Mouse (Mus musculus) myocyte (in vitro differentiated cells): ENCODE measurements around the gene Myo10. TPM values are rescaled to one million over a fixed set of nuclear protein-coding genes. Genes with fewer than 3 reads are reported as not detected.

Experiments used
- H3K27me3 ChIP-seq: one replicate; pipeline ENCODE4 v1.6.1; 2011; ENCODE audit not compliant: control insufficient read depth, insufficient read depth, insufficient read length
- H3K36me3 ChIP-seq: one replicate; pipeline ENCODE4 v1.6.1; 2011; ENCODE audit not compliant: control insufficient read depth, insufficient read depth
- H3K4me2 ChIP-seq: one replicate; pipeline ENCODE4 v1.6.1; 2011; ENCODE audit warnings: low read depth, control low read depth
- H3K4me3 ChIP-seq: one replicate; pipeline ENCODE4 v1.5.1; 2011; ENCODE audit warnings: mild to moderate bottlenecking, control low read depth, moderate library complexity
- H3K79me2 ChIP-seq: one replicate; pipeline ENCODE4 v1.6.1; 2011; ENCODE audit not compliant: control insufficient read depth, insufficient read depth
- H3ac ChIP-seq: one replicate; pipeline ENCODE4 v1.6.1; 2011; ENCODE audit not compliant: control insufficient read depth, insufficient read length
- CEBPB ChIP-seq: IDR thresholded peaks from 2 replicates; pipeline ENCODE4 v1.6.1; 2011; ENCODE audit warnings: mild to moderate bottlenecking, moderate library complexity; ENCODE audit not compliant: poor library complexity, insufficient read depth, severe bottlenecking
- E2F4 ChIP-seq: IDR thresholded peaks from one replicate; pipeline ENCODE4 v1.6.1; 2011; ENCODE audit warnings: mild to moderate bottlenecking, control low read depth, moderate library complexity; ENCODE audit not compliant: insufficient read depth
- MAX ChIP-seq: IDR thresholded peaks from one replicate; pipeline ENCODE4 v1.6.1; 2011; ENCODE audit warnings: low read depth, mild to moderate bottlenecking, control low read depth
- MYOD1 ChIP-seq, 3 experiments: IDR thresholded peaks; one replicate each; pipeline ENCODE4 v1.6.1; 2011; ENCODE audit warnings: control low read depth in 2 of 3, low read depth in 2 of 3, mild to moderate bottlenecking in 2 of 3, moderate library complexity in 1 of 3; ENCODE audit not compliant: insufficient read length in 2 of 3, control insufficient read depth in 1 of 3
- MYOG ChIP-seq, 3 experiments: IDR thresholded peaks; one replicate each; pipeline ENCODE4 v1.6.1; 2011; ENCODE audit warnings: control low read depth in 2 of 3, low read depth in 2 of 3, mild to moderate bottlenecking in 2 of 3; ENCODE audit not compliant: insufficient read length in 2 of 3, control insufficient read depth in 1 of 3, insufficient read depth in 1 of 3
- POLR2A ChIP-seq: IDR thresholded peaks from one replicate; pipeline ENCODE4 v1.6.1; 2011; ENCODE audit warnings: low read depth, mild to moderate bottlenecking, control low read depth, moderate library complexity; ENCODE audit not compliant: insufficient read length
- POLR2AphosphoS2 ChIP-seq: IDR thresholded peaks from one replicate; pipeline ENCODE4 v1.6.1; 2011; ENCODE audit warnings: low read depth, control low read depth; ENCODE audit not compliant: insufficient read length
- REST ChIP-seq: IDR thresholded peaks from one replicate; pipeline ENCODE4 v1.6.1; 2011; ENCODE audit warnings: mild to moderate bottlenecking, control low read depth, moderate library complexity; ENCODE audit not compliant: insufficient read depth, insufficient read length
- SRF ChIP-seq: IDR thresholded peaks from one replicate; pipeline ENCODE4 v1.6.1; 2011; ENCODE audit warnings: low read depth; ENCODE audit not compliant: control insufficient read depth, insufficient read length
- TCF12 ChIP-seq: IDR thresholded peaks from one replicate; pipeline ENCODE4 v1.6.1; 2011; ENCODE audit warnings: mild to moderate bottlenecking, control low read depth; ENCODE audit not compliant: poor library complexity, insufficient read depth, severe bottlenecking
- TCF3 ChIP-seq: IDR thresholded peaks from one replicate; pipeline ENCODE4 v1.6.1; 2011; ENCODE audit warnings: low read depth, control low read depth; ENCODE audit not compliant: insufficient read length
- USF1 ChIP-seq: IDR thresholded peaks from one replicate; pipeline ENCODE4 v1.6.1; 2011; ENCODE audit warnings: low read depth, mild to moderate bottlenecking, control low read depth, moderate library complexity
- polyA plus RNA-seq: library from polyadenylated mRNA; unstranded; fragments of >200 nt; fragmentation: generic; extraction: Trizol; gene quantifications from one replicate; pipeline ENCODE4 v1.2.1, GENCODE M21; 2012; ENCODE audit warnings: missing spikeins

Myo10 gene
- polyA plus RNA-seq, 1 experiment, result 71.4 TPM

DNA sequence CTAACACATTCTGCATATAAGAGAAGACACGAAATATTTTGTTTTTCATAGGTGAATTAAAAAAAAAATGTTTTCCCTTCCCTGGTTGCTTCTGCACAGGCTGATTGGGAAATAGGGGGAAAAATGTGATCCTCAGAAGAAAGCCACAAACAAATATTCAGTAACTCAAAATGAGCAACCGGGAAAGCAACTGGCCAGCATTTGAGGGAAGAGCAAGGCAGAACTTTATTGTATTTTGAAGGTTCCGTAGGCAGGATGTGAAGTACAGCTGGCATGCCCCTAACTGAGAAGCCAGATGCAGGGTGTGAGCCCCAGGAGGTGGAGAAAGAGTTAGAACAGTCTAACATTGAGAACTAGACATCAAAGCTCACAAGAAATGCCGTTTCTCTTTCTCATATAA, 44.0 kb upstream of the Myo10 start:
- no peaks in the 10 kb centered on the region for H3K79me2 ChIP-seq
- H3K36me3 ChIP-seq, result no peaks in the 10 kb centered on the region
- peak overlapping the region; percentile 82 for H3K4me2 ChIP-seq
- no peak overlapping the region for H3K4me3 ChIP-seq
- H3K27me3 ChIP-seq, result no peaks in the 10 kb centered on the region
- no peak overlapping the region for H3ac ChIP-seq
- TF ChIP-seq POLR2AphosphoS2 (no peak), CEBPB (peak; percentile 73; the same call in 1 of the 2 replicates), POLR2A (no peak), MYOD1 (IDR thresholded peaks at IDR 0.05; ENCODE audit: control insufficient read depth in 1 of 3, insufficient read length in 2 of 3, low read depth in 2 of 3) (peak in 2 of 3 experiments; percentile 32 to 39), MYOG (IDR thresholded peaks at IDR 0.05; ENCODE audit: control insufficient read depth in 1 of 3, insufficient read depth in 1 of 3, insufficient read length in 2 of 3, low read depth in 2 of 3) (no peak), USF1 (no peak), REST (no peak)

DNA sequence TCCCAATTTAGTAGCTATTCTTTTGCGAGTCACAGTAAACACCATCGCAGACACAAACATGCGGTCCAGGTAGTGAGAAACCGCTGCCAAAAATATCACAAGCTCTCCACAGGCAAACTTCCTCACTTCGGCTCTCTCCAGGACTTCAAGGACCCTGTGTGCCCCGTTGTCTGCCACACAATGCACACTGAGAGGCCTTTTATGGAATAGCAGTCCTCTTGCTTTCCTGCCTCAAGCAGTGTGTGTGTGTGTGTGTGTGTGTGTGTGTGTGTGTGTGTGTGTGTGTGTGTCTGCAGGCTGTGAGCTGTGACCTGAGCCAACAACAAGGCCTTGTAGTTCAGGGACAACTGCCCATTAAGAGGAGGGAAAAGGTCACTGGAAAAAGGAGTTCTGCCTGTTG, 41.6 kb upstream of the Myo10 start:
- H3K4me3 ChIP-seq, result no peak overlapping the region
- H3K79me2 ChIP-seq, result no peaks in the 10 kb centered on the region
- no peaks in the 10 kb centered on the region for H3K27me3 ChIP-seq
- no peak overlapping the region for H3ac ChIP-seq
- no peak overlapping the region for H3K4me2 ChIP-seq
- no peaks in the 10 kb centered on the region for H3K36me3 ChIP-seq
- TF ChIP-seq USF1, result no peak
- TF ChIP-seq TCF3, result no peak
- no peak for TF ChIP-seq E2F4
- TF ChIP-seq MAX, result no peak
- TF ChIP-seq POLR2AphosphoS2, result no peak
- TF ChIP-seq MYOG (IDR thresholded peaks at IDR 0.05; ENCODE audit: control insufficient read depth in 1 of 3, insufficient read depth in 1 of 3, insufficient read length in 2 of 3, low read depth in 2 of 3), result no peak
- TF ChIP-seq MYOD1 (IDR thresholded peaks at IDR 0.05; ENCODE audit: control insufficient read depth in 1 of 3, insufficient read length in 2 of 3, low read depth in 2 of 3), result no peak
- TF ChIP-seq CEBPB, result no peak
- TF ChIP-seq REST, result no peak
- TF ChIP-seq SRF, result no peak
- TF ChIP-seq POLR2A, result no peak
- TF ChIP-seq TCF12, result no peak

DNA sequence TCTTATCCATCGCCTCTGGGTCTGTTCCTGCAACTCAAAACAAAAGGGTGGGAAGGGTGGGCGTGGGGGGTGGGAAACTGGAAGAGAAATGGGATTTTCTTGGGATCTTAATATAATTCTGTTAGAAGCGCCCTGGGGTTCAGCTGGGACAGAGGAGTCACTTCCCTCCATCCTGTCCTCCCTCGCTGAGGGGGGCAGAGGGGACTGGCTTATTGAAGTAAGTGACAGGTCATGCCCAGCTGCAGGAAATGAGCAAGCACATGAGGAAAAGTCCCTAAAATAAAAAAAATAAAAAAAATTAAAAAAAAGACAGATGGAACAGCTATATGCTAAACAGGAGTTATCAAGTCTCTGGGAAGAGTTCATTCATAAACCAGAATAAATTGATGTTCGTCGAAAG, 40.3 kb upstream of the Myo10 start:
- no peaks in the 10 kb centered on the region for H3K36me3 ChIP-seq
- no peak overlapping the region for H3ac ChIP-seq
- H3K27me3 ChIP-seq, result no peaks in the 10 kb centered on the region
- no peaks in the 10 kb centered on the region for H3K79me2 ChIP-seq
- H3K4me2 ChIP-seq, result no peak overlapping the region
- TF ChIP-seq CEBPB (no peak), TCF12 (no peak), MYOD1 (IDR thresholded peaks at IDR 0.05; ENCODE audit: control insufficient read depth in 1 of 3, insufficient read length in 2 of 3, low read depth in 2 of 3) (no peak)
- no peak overlapping the region for H3K4me3 ChIP-seq

DNA sequence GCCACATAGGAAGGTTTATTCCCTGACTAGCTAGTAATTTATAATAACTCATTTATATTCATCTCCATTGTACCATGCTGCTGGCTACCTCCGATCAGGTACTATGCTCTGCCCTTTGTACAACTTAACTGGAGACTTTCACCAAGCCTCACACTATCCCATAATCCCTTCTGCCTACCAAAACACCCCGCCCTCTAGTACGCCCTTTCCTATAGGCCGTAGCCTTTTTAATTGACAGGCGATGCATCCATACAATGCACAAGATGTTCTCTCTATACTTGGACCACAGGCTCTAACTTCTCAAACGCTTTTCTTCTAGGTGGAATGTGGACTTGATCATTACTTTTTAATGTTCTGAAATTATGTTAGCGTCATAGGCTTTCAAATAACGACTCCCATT, 39.0 kb upstream of the Myo10 start:
- Histone ChIP-seq H3K27me3 (no peaks in the 10 kb centered on the region), H3K4me2 (no peak overlapping the region), H3K36me3 (no peaks in the 10 kb centered on the region), H3ac (no peak overlapping the region), H3K79me2 (no peaks in the 10 kb centered on the region), H3K4me3 (no peak overlapping the region)
- TF ChIP-seq E2F4, result no peak
- TF ChIP-seq POLR2AphosphoS2, result no peak
- no peak for TF ChIP-seq MAX
- no peak for TF ChIP-seq CEBPB
- no peak for TF ChIP-seq TCF12
- no peak for TF ChIP-seq MYOD1 (IDR thresholded peaks at IDR 0.05; ENCODE audit: control insufficient read depth in 1 of 3, insufficient read length in 2 of 3, low read depth in 2 of 3)
- TF ChIP-seq POLR2A, result no peak
- no peak for TF ChIP-seq MYOG (IDR thresholded peaks at IDR 0.05; ENCODE audit: control insufficient read depth in 1 of 3, insufficient read depth in 1 of 3, insufficient read length in 2 of 3, low read depth in 2 of 3)
- TF ChIP-seq SRF, result no peak
- no peak for TF ChIP-seq USF1

DNA sequence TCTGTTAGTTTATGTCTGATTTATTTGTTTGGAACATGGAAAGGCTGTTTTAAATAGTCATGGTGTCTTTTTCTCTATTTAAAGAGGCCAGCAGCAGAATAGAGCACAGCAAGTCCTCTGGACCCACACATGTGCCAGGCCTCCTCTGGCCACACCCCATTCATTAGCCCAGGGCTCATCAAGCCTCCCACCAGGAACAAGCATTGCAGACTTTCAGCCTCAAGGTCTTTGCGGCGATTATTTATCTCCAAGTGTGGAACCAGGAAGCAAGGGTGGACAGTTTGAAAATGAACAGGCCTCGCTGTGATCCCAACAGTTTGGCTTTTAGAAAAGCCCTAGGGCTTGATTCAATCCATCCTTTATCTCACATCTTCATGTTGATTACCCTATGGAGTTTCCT, 35.5 kb upstream of the Myo10 start:
- Histone ChIP-seq H3ac (no peak overlapping the region), H3K27me3 (no peaks in the 10 kb centered on the region), H3K79me2 (no peaks in the 10 kb centered on the region), H3K4me3 (no peak overlapping the region), H3K36me3 (no peaks in the 10 kb centered on the region), H3K4me2 (no peak overlapping the region)
- no peak for TF ChIP-seq POLR2A
- TF ChIP-seq CEBPB, result no peak
